Comparison of ENCODE assay signal across 21 mouse cellular contexts in the genomic region with DNA sequence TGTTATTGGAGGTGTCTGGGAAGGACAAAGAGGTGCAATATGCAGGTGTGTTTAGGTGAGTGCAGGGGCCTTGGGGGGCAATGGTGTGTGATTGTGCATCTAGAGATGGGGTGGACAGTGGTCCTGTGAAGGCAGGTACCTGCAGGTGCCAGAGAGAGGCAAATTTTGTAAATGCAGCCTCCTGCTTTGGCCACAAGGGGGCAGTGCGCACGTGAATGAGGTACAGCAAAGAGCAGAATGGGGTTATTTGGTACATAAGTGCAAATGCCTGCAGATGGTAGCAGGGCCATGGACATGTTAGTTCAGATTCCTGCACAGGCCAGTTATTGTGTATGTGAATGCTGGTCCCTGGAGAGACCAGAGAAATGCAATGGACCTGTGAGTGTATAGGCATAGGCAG. TPM values are rescaled to one million over a fixed set of nuclear protein-coding genes. Genes with fewer than 3 reads are reported as not detected.
A peak's percentile ranks its signal among the peaks of the same experiment; 100 is the strongest.
DNase-seq lines count a peak whose midpoint lies in the region; ATAC-seq and TF ChIP-seq lines count a peak whose summit lies in the region.
"Not testable (repeated sequence)": the region's sequence is repeated elsewhere in the genome, so short reads cannot be mapped to it uniquely, and the experiment has no call there.
"Had no signal": no experiment of that assay in that cellular context is flagged by ENCODE, and none has a peak within 500 bp of the region (broad histone marks: within the 10 kb centered on the region; RNA-seq: fewer than 3 reads in every experiment).

No protein-coding gene starts in this region.

- not testable (repeated sequence) for H3K4me2 ChIP-seq in forebrain, embryonic 11.5 days (ENCODE audit: low read depth, low read length, severe bottlenecking); forebrain, embryonic 16.5 days (ENCODE audit: low read length); hindbrain, embryonic 15.5 days; midbrain, embryonic 14.5 days (ENCODE audit: low read length)

- not testable (repeated sequence) for H3K27me3 ChIP-seq in G1E (ENCODE audit: insufficient read depth, low read length); forebrain, embryonic 11.5 days (ENCODE audit: control insufficient read depth, insufficient read depth, low read length); forebrain, embryonic 16.5 days (replicated peaks; ENCODE audit: control insufficient read depth, insufficient read depth, low read length); hindbrain, embryonic 15.5 days; midbrain, embryonic 14.5 days (ENCODE audit: control insufficient read depth, insufficient read depth, low read length)

- DNase-seq in G1E (ENCODE audit: low spot score); forebrain, embryonic 11.5 days (ENCODE audit: low spot score); midbrain, embryonic 14.5 days: not testable (repeated sequence)

- not testable (repeated sequence) for H3K27ac ChIP-seq in forebrain, embryonic 11.5 days (ENCODE audit: low read depth, low read length); forebrain, embryonic 16.5 days (ENCODE audit: low read length); hindbrain, embryonic 15.5 days (replicated peaks); midbrain, embryonic 14.5 days (replicated peaks; ENCODE audit: low read depth, low read length)

- peak; percentile 57 for ATAC-seq in G1E (ENCODE audit: extremely low read depth, insufficient number of reproducible peaks, low FRiP score, poor library complexity, severe bottlenecking)
- peak; percentile 45 for ATAC-seq in forebrain, embryonic 11.5 days (replicated peaks; ENCODE audit: low FRiP score)
- peak; percentile 40; the same call in 1 of the 2 replicates for ATAC-seq in forebrain, embryonic 16.5 days
- ATAC-seq in hindbrain, embryonic 15.5 days (ENCODE audit: low FRiP score, low read depth): 0 out of 2 replicates have a peak, but pooled peaks have one; percentile 35
- peak; percentile 77 for ATAC-seq in megakaryocyte progenitor cell, adult 5-6 weeks (replicated peaks; ENCODE audit: poor library complexity)
- peak; percentile 9; the same call in 1 of the 2 replicates for ATAC-seq in midbrain, embryonic 14.5 days (ENCODE audit: low FRiP score, low TSS enrichment)
- 0 out of 2 replicates have a peak, but pooled peaks have one; percentile 30 for ATAC-seq in neutrophil, adult 5-6 weeks (ENCODE audit: extremely low read depth, insufficient number of reproducible peaks, low FRiP score, poor library complexity, severe bottlenecking)

- TF ChIP-seq CTCF in G1E (IDR thresholded peaks at IDR 0.05; ENCODE audit: low read depth, low read length): not testable (repeated sequence)

- no CpG with 5 or more reads among the region's 2 CpGs for WGBS in forebrain, embryonic 11.5 days
- WGBS in forebrain, embryonic 16.5 days: no CpG with 5 or more reads among the region's 2 CpGs
- WGBS in hindbrain, embryonic 15.5 days: no CpG with 5 or more reads among the region's 2 CpGs
- WGBS in midbrain, embryonic 14.5 days: no CpG with 5 or more reads among the region's 2 CpGs

- H3K4me1 ChIP-seq in G1E (ENCODE audit: insufficient read depth, low read depth, low read length); forebrain, embryonic 11.5 days (replicated peaks; ENCODE audit: control insufficient read depth, insufficient read depth, low read length); forebrain, embryonic 16.5 days (replicated peaks; ENCODE audit: control insufficient read depth, insufficient read depth, low read length); hindbrain, embryonic 15.5 days (replicated peaks); midbrain, embryonic 14.5 days (ENCODE audit: control insufficient read depth, insufficient read depth, low read length): not testable (repeated sequence)

- not testable (repeated sequence) for H3K4me3 ChIP-seq in G1E (ENCODE audit: low read depth, low read length); forebrain, embryonic 11.5 days (ENCODE audit: low read depth, low read length); forebrain, embryonic 16.5 days (replicated peaks; ENCODE audit: low read length); hindbrain, embryonic 15.5 days; midbrain, embryonic 14.5 days (replicated peaks; ENCODE audit: low read depth, low read length)

- not testable (repeated sequence) for H3K9me3 ChIP-seq in G1E (replicated peaks); forebrain, embryonic 11.5 days (ENCODE audit: control insufficient read depth, low read length); forebrain, embryonic 16.5 days (ENCODE audit: control insufficient read depth, low read length); hindbrain, embryonic 15.5 days; midbrain, embryonic 14.5 days (ENCODE audit: control insufficient read depth, low read length)

- H3K9ac ChIP-seq in forebrain, embryonic 11.5 days (ENCODE audit: low read length); forebrain, embryonic 16.5 days (replicated peaks; ENCODE audit: low read depth, low read length); hindbrain, embryonic 15.5 days; midbrain, embryonic 14.5 days (replicated peaks; ENCODE audit: low read length): not testable (repeated sequence)

- not testable (repeated sequence) for H3K36me3 ChIP-seq in G1E (replicated peaks); forebrain, embryonic 11.5 days (ENCODE audit: control insufficient read depth, insufficient read depth, low read length); forebrain, embryonic 16.5 days (ENCODE audit: control insufficient read depth, insufficient read depth); hindbrain, embryonic 15.5 days; midbrain, embryonic 14.5 days (ENCODE audit: control insufficient read depth, insufficient read depth, low read length)

RNA-seq across cellular contexts. Expression of a gene that starts 59.6 kb away (rescaled TPM):
- total RNA-seq in G1E (2014; fragmentation: Nextera tagmentation) (not detected in 2 replicates), G1E (2017) (not detected in 2 replicates)
- polyA plus RNA-seq in G1E (2012): not detected in 2 replicates
- not detected in 2 replicates for polyA plus RNA-seq in forebrain, embryonic 11.5 days (2014; fragmentation: Nextera tagmentation; extraction: Ambion mirVana)
- polyA plus RNA-seq in forebrain, embryonic 16.5 days (2015; fragmentation: Nextera tagmentation; extraction: Ambion mirVana): not detected in 2 replicates
- not detected in 2 replicates for polyA plus RNA-seq in hindbrain, embryonic 15.5 days (2015; fragmentation: Nextera tagmentation; extraction: Ambion mirVana)
- total RNA-seq in megakaryocyte progenitor cell, adult 5-6 weeks (2015): not detected in 2 replicates
- total RNA-seq in megakaryocyte progenitor cell, adult 5-6 weeks (2017): not detected in 2 replicates
- polyA plus RNA-seq in midbrain, embryonic 14.5 days (2014; fragmentation: Nextera tagmentation; extraction: Ambion mirVana): not detected in 2 replicates
- not detected in 2 replicates for total RNA-seq in neutrophil, adult 5-6 weeks (2017)
- total RNA-seq: adrenal gland, adult 18-20 months; adrenal gland, postnatal 14 days; gastrocnemius, adult 8-10 months; gastrocnemius, postnatal 36 days; heart, adult 18-20 months; heart, postnatal 10 days; heart, postnatal 4 days; MEL had no signal
- polyA plus RNA-seq: CD4-positive, CD25-positive, alpha-beta regulatory T cell, adult 4 months; embryonic facial prominence, embryonic 13.5 days; heart, embryonic 10.5 days; heart, embryonic 14.5 days; hindbrain, embryonic 13.5 days; intestine, embryonic 16.5 days had no signal

Comparison
In these comparisons a context has a peak if more than half of its experiments do, and no peak if none do; other contexts are left out.
1. ATAC-seq: peak in every context shown above with its lines; median percentile 77 in megakaryocyte progenitor cell, adult 5-6 weeks; 57 in G1E; 45 in forebrain, embryonic 11.5 days; 40 in forebrain, embryonic 16.5 days; 35 in hindbrain, embryonic 15.5 days; 30 in neutrophil, adult 5-6 weeks; 9 in midbrain, embryonic 14.5 days.